Mouse (Mus musculus): ENCODE measurements around the gene Epo.

- TF ChIP-seq CTCF (IDR thresholded peaks at IDR 0.05; ENCODE audit: control insufficient read depth, insufficient read depth, low read length) = no peak
- TF ChIP-seq POLR2A (IDR thresholded peaks at IDR 0.05; ENCODE audit: borderline replicate concordance, control insufficient read depth, low read depth, low read length) = no peak
These were observed 10.3 kb downstream of the Epo start for GRCm38 (mm10) chr5:137522711-137523110.
